Mouse (Mus musculus): ENCODE measurements at regions not wholly inside any gene's neighbourhood (a gene's known extent, or its start where the extent isn't known, plus 50 kb on each side); places are given as distances from the start of the nearest gene placed in this dataset.

DNA sequence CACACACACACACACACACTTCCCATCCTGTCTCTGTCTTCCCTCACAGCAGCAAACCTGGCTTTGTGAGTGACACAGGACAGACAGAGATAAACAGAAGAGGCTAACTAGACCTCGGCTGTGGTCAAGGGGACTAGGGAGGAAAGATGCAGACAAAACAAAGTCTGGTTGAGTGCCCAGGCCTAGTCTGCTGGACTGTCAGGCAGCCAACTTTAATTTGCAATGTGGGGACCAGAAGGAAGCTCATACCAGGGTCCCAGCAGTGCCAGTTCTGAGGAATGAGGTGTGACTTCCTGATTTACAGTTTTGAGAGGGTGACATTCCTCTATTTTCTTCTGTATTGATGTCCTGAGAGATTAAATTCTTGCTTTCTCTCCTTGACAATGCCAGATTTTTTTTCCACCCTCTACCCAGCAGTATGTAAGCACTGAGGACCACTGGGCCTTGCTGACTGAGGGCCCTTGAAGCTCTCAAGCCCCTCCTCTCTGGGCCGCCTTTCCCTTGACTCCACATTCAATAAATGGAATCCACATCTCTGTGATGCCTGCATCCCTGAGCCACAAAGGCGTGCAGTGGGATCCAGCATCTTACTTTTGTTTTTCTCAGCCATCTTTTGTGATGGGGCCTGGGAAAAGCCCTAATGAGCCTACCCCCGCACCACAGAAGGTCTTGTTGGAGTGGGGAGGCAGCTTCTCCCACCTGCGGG is 124.6 kb downstream of the Tcp10c start:
- TF ChIP-seq CTCF (IDR thresholded peaks at IDR 0.05; ENCODE audit: borderline replicate concordance, insufficient read depth, low read length) (no peak), POLR2A (IDR thresholded peaks at IDR 0.05; ENCODE audit: low read depth, low read length) (no peak)
